Comparison of ENCODE assay signal across 10 mouse cellular contexts in genomic region chr1:93211549-93212220, GRCm38 (mm10). TPM values are rescaled to one million over a fixed set of nuclear protein-coding genes. Genes with fewer than 3 reads are reported as not detected.
DNase-seq lines count a peak whose midpoint lies in the region; ATAC-seq and TF ChIP-seq lines count a peak whose summit lies in the region.
"Had no signal": no experiment of that assay in that cellular context is flagged by ENCODE, and none has a peak within 500 bp of the region (broad histone marks: within the 10 kb centered on the region; RNA-seq: fewer than 3 reads in every experiment).

No protein-coding gene starts in this region.

- peak overlapping the region; percentile 50 for H3K27ac ChIP-seq in hindbrain, embryonic 10.5 days
- H3K27ac ChIP-seq in hindbrain, embryonic 14.5 days, result no peak overlapping the region
- H3K27ac ChIP-seq in embryonic facial prominence, embryonic 11.5 days (replicated peaks; ENCODE audit: low read depth, low read length), result peak overlapping the region; percentile 36; the same call in 1 of the 2 replicates
- H3K27ac ChIP-seq in kidney, adult 2 months (ENCODE audit: insufficient read depth, low read depth, low read length), result peak overlapping the region; percentile 18; the same call in 1 of the 2 replicates
- H3K27ac ChIP-seq in hindbrain, embryonic 13.5 days, result no peak overlapping the region

- no peak for ATAC-seq in hindbrain, embryonic 14.5 days (ENCODE audit: low FRiP score)
- ATAC-seq in embryonic facial prominence, embryonic 11.5 days (replicated peaks; ENCODE audit: insufficient number of reproducible peaks, low FRiP score, low TSS enrichment, low read depth), result no peak
- ATAC-seq in hindbrain, embryonic 13.5 days (ENCODE audit: low FRiP score), result no peak

- TF ChIP-seq POLR2A in kidney, adult 2 months (IDR thresholded peaks at IDR 0.05; ENCODE audit: low read depth, low read length), result no peak

- H3K36me3 ChIP-seq in hindbrain, embryonic 10.5 days, result no peaks in the 10 kb centered on the region
- no peaks in the 10 kb centered on the region for H3K36me3 ChIP-seq in hindbrain, embryonic 14.5 days (replicated peaks; ENCODE audit: control insufficient read depth, insufficient read depth)
- H3K36me3 ChIP-seq in embryonic facial prominence, embryonic 11.5 days (replicated peaks; ENCODE audit: control insufficient read depth, insufficient read depth, low read depth, low read length), result no peaks in the 10 kb centered on the region
- H3K36me3 ChIP-seq in kidney, adult 2 months (ENCODE audit: control insufficient read depth, insufficient read depth, low read length), result no peaks in the 10 kb centered on the region
- H3K36me3 ChIP-seq in hindbrain, embryonic 13.5 days, result no peaks in the 10 kb centered on the region
- H3K36me3 ChIP-seq: G1E had no signal

- H3K27me3 ChIP-seq in hindbrain, embryonic 10.5 days (ENCODE audit: insufficient read depth, poor library complexity, severe bottlenecking), result no peaks in the 10 kb centered on the region; the same call in 1 of the 2 replicates
- H3K27me3 ChIP-seq in hindbrain, embryonic 14.5 days (ENCODE audit: control insufficient read depth, insufficient read depth, low read length), result no peaks in the 10 kb centered on the region
- H3K27me3 ChIP-seq in embryonic facial prominence, embryonic 11.5 days (ENCODE audit: control insufficient read depth, insufficient read depth, low read length), result no peaks in the 10 kb centered on the region
- H3K27me3 ChIP-seq in kidney, adult 2 months (replicated peaks; ENCODE audit: control insufficient read depth, insufficient read depth, low read length), result no peaks in the 10 kb centered on the region
- H3K27me3 ChIP-seq in hindbrain, embryonic 13.5 days, result no peaks in the 10 kb centered on the region

- peak; percentile 44 for DNase-seq in hindbrain, embryonic 10.5 days (ENCODE audit: low spot score)
- no peak for DNase-seq in hindbrain, embryonic 14.5 days (ENCODE audit: low spot score)
- DNase-seq in embryonic facial prominence, embryonic 11.5 days (ENCODE audit: low spot score), result peak; percentile 51
- peak; percentile 74 for DNase-seq in kidney, adult 2 months
- peak; percentile 63 to 86 for DNase-seq in lung, postnatal 4 days
- DNase-seq in right cerebral cortex, adult 18-20 months, result no peak
- no peak for DNase-seq in thymus, postnatal 25 days

- no peaks in the 10 kb centered on the region for H3K9me3 ChIP-seq in hindbrain, embryonic 10.5 days
- no peaks in the 10 kb centered on the region for H3K9me3 ChIP-seq in hindbrain, embryonic 14.5 days (ENCODE audit: control insufficient read depth, low read length)
- no peaks in the 10 kb centered on the region for H3K9me3 ChIP-seq in embryonic facial prominence, embryonic 11.5 days (replicated peaks; ENCODE audit: control insufficient read depth, low read length)
- no peaks in the 10 kb centered on the region for H3K9me3 ChIP-seq in hindbrain, embryonic 13.5 days
- H3K9me3 ChIP-seq: G1E had no signal

- no peak overlapping the region for H3K9ac ChIP-seq in hindbrain, embryonic 14.5 days
- H3K9ac ChIP-seq in embryonic facial prominence, embryonic 11.5 days (replicated peaks; ENCODE audit: low read length), result no peak overlapping the region
- H3K9ac ChIP-seq in hindbrain, embryonic 13.5 days, result no peak overlapping the region

- no peak for TF ChIP-seq CTCF in kidney, adult 2 months (conservative IDR thresholded peaks at IDR 0.05; ENCODE audit: insufficient read depth, insufficient read length, low read depth, low read length)

- H3K4me2 ChIP-seq in hindbrain, embryonic 14.5 days (replicated peaks), result no peak overlapping the region
- H3K4me2 ChIP-seq in embryonic facial prominence, embryonic 11.5 days (ENCODE audit: low read depth, low read length), result no peak overlapping the region
- H3K4me2 ChIP-seq in hindbrain, embryonic 13.5 days, result no peak overlapping the region

- 27% methylated on average over 10 of the region's 10 CpGs for WGBS in hindbrain, embryonic 10.5 days
- 38% methylated on average over 10 of the region's 10 CpGs for WGBS in hindbrain, embryonic 14.5 days
- WGBS in embryonic facial prominence, embryonic 11.5 days, result 42% methylated on average over 10 of the region's 10 CpGs
- 37% methylated on average over 10 of the region's 10 CpGs for WGBS in kidney, adult 2 months
- 39% methylated on average over 10 of the region's 10 CpGs for WGBS in hindbrain, embryonic 13.5 days

- no peak overlapping the region for H3K4me3 ChIP-seq in hindbrain, embryonic 10.5 days
- H3K4me3 ChIP-seq in hindbrain, embryonic 14.5 days (replicated peaks; ENCODE audit: low read length), result no peak overlapping the region
- no peak overlapping the region for H3K4me3 ChIP-seq in embryonic facial prominence, embryonic 11.5 days (ENCODE audit: low read depth, low read length)
- H3K4me3 ChIP-seq in kidney, adult 2 months (ENCODE audit: insufficient read depth, low read depth, low read length), result no peak overlapping the region
- no peak overlapping the region for H3K4me3 ChIP-seq in hindbrain, embryonic 13.5 days
- H3K4me3 ChIP-seq: erythroblast, embryonic 14.5 days had no signal

- H3K4me1 ChIP-seq in hindbrain, embryonic 10.5 days (replicated peaks), result peaks cover 66% of the 10 kb centered on the region
- peaks cover 18% of the 10 kb centered on the region for H3K4me1 ChIP-seq in hindbrain, embryonic 14.5 days (replicated peaks; ENCODE audit: control insufficient read depth, insufficient read depth, low read length)
- no peaks in the 10 kb centered on the region; the same call in 1 of the 2 replicates for H3K4me1 ChIP-seq in embryonic facial prominence, embryonic 11.5 days (ENCODE audit: control insufficient read depth, insufficient read depth, low read length)
- peaks cover 2% of the 10 kb centered on the region for H3K4me1 ChIP-seq in kidney, adult 2 months (ENCODE audit: control insufficient read depth, insufficient read depth, low read length)
- H3K4me1 ChIP-seq in hindbrain, embryonic 13.5 days (replicated peaks), result peaks cover 29% of the 10 kb centered on the region

RNA-seq across cellular contexts. Expression of gene Sned1, which starts 24.0 kb away (rescaled TPM):
- 3.4 and 3.5 TPM in 2 replicates for polyA plus RNA-seq in hindbrain, embryonic 10.5 days (2016; fragmentation: Nextera tagmentation; extraction: Ambion mirVana)
- polyA plus RNA-seq in hindbrain, embryonic 14.5 days (2014; fragmentation: Nextera tagmentation; extraction: Ambion mirVana), result 9.4 and 10.9 TPM in 2 replicates
- polyA plus RNA-seq in embryonic facial prominence, embryonic 11.5 days (2014; fragmentation: Nextera tagmentation; extraction: Ambion mirVana), result 5.3 and 5.6 TPM in 2 replicates
- 8.8 and 10.0 TPM in 2 replicates for polyA plus RNA-seq in kidney, adult 2 months (2012; rRNA removed)
- 8.8 and 9.3 TPM in 2 replicates for polyA plus RNA-seq in hindbrain, embryonic 13.5 days (2015; fragmentation: Nextera tagmentation; extraction: Ambion mirVana)
- polyA plus RNA-seq: erythroblast, embryonic 14.5 days; G1E had no signal

RNA-seq across cellular contexts. Expression of gene Crocc2, which starts 43.2 kb away (rescaled TPM):
- 0.07 and 0.30 TPM in 2 replicates for polyA plus RNA-seq in hindbrain, embryonic 10.5 days (2016; fragmentation: Nextera tagmentation; extraction: Ambion mirVana)
- 0.22 and 0.50 TPM in 2 replicates for polyA plus RNA-seq in hindbrain, embryonic 14.5 days (2014; fragmentation: Nextera tagmentation; extraction: Ambion mirVana)
- 0.14 and 0.25 TPM in 2 replicates for polyA plus RNA-seq in embryonic facial prominence, embryonic 11.5 days (2014; fragmentation: Nextera tagmentation; extraction: Ambion mirVana)
- 0.03 and 0.04 TPM in 2 replicates for polyA plus RNA-seq in kidney, adult 2 months (2012; rRNA removed)
- 0.19 and 0.38 TPM in 2 replicates for polyA plus RNA-seq in hindbrain, embryonic 13.5 days (2015; fragmentation: Nextera tagmentation; extraction: Ambion mirVana)
- polyA plus RNA-seq: erythroblast, embryonic 14.5 days; G1E had no signal

RNA-seq across cellular contexts. Expression of gene 2310007B03Rik, which starts 50.9 kb away (rescaled TPM):
- polyA plus RNA-seq in hindbrain, embryonic 10.5 days (2016; fragmentation: Nextera tagmentation; extraction: Ambion mirVana), result 0.78 and 1.1 TPM in 2 replicates
- polyA plus RNA-seq in hindbrain, embryonic 14.5 days (2014; fragmentation: Nextera tagmentation; extraction: Ambion mirVana), result 0.26 and 0.33 TPM in 2 replicates
- 0.08 and 0.36 TPM in 2 replicates for polyA plus RNA-seq in embryonic facial prominence, embryonic 11.5 days (2014; fragmentation: Nextera tagmentation; extraction: Ambion mirVana)
- 7.9 and 10.4 TPM in 2 replicates for polyA plus RNA-seq in kidney, adult 2 months (2012; rRNA removed)
- 0.29 and 0.30 TPM in 2 replicates for polyA plus RNA-seq in hindbrain, embryonic 13.5 days (2015; fragmentation: Nextera tagmentation; extraction: Ambion mirVana)
- polyA plus RNA-seq: erythroblast, embryonic 14.5 days; G1E had no signal

Comparison
In these comparisons a context has a peak if more than half of its experiments do, and no peak if none do; other contexts are left out.
1. DNase-seq: peak in hindbrain, embryonic 10.5 days (single experiment), embryonic facial prominence, embryonic 11.5 days (single experiment), kidney, adult 2 months (single experiment) and lung, postnatal 4 days (2 of 2); none in hindbrain, embryonic 14.5 days (single experiment), right cerebral cortex, adult 18-20 months (single experiment) and thymus, postnatal 25 days (single experiment).
2. H3K27ac ChIP-seq: peak in hindbrain, embryonic 10.5 days (single experiment), embryonic facial prominence, embryonic 11.5 days (single experiment) and kidney, adult 2 months (single experiment); none in hindbrain, embryonic 14.5 days (single experiment) and hindbrain, embryonic 13.5 days (single experiment).